Mouse (Mus musculus): ENCODE data around the gene Cul1.

DNA sequence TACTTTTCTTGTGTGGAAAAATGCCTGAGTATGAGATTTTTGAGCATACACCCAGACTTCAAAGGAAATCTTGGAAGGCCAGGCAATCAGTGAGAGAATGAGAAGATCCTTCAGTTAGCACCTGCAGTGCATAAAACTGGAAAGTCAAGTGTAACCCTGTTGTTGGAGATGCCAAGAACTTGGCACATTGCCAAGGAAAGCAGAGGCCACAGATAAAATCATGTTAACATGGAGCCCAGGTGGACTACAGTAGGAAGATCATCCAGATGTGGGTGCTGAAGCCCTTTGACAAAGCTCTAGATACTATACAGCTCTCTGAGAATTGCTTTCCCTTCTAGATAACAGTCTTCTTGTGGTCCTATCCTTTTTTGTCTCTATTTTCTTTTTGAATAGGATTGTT is 19.2 kb downstream of the Cul1 start:
- no peak for TF ChIP-seq CTCF (IDR thresholded peaks at IDR 0.05; ENCODE audit: borderline replicate concordance, insufficient read depth, low read depth, low read length)
- TF ChIP-seq POLR2A (IDR thresholded peaks at IDR 0.05; ENCODE audit: borderline replicate concordance, insufficient read depth, low read length): no peak
